Comparison of ENCODE assay signal across 15 mouse cellular contexts in genomic region chr10:115708623-115709022, GRCm38 (mm10).
DNase-seq lines count a peak whose midpoint lies in the region; ATAC-seq and TF ChIP-seq lines count a peak whose summit lies in the region.
"Had no signal": no experiment of that assay in that cellular context is flagged by ENCODE, and none has a peak within 500 bp of the region (broad histone marks: within the 10 kb centered on the region; RNA-seq: fewer than 3 reads in every experiment).

No protein-coding gene starts in this region.

- no peaks in the 10 kb centered on the region for H3K9me3 ChIP-seq in hindbrain, embryonic 15.5 days
- H3K9me3 ChIP-seq in hindbrain, embryonic 16.5 days (ENCODE audit: control insufficient read depth, low read length), result no peaks in the 10 kb centered on the region
- no peaks in the 10 kb centered on the region for H3K9me3 ChIP-seq in midbrain, postnatal 0 days (ENCODE audit: low read length)
- H3K9me3 ChIP-seq in midbrain, embryonic 10.5 days (replicated peaks), result no peaks in the 10 kb centered on the region
- H3K9me3 ChIP-seq in hindbrain, embryonic 10.5 days, result no peaks in the 10 kb centered on the region

- ATAC-seq in hindbrain, embryonic 15.5 days (ENCODE audit: low FRiP score, low read depth), result no peak
- ATAC-seq in hindbrain, embryonic 16.5 days, result no peak
- no peak for ATAC-seq in midbrain, postnatal 0 days (ENCODE audit: low FRiP score)
- peak; percentile 36 to 53; a peak in 3 of 4 replicates for ATAC-seq in hematopoietic stem cell, adult 5-6 weeks (replicated peaks in 1 of 2; ENCODE audit: insufficient read depth in 1 of 2, low FRiP score in 2 of 2, low TSS enrichment in 1 of 2, low read depth in 1 of 2, poor library complexity in 2 of 2, severe bottlenecking in 2 of 2)
- ATAC-seq: forebrain, embryonic 16.5 days; liver, postnatal 0 days had no signal

- no peaks in the 10 kb centered on the region for H3K36me3 ChIP-seq in hindbrain, embryonic 15.5 days
- H3K36me3 ChIP-seq in hindbrain, embryonic 16.5 days (ENCODE audit: control insufficient read depth, insufficient read depth, low read length), result no peaks in the 10 kb centered on the region
- no peaks in the 10 kb centered on the region for H3K36me3 ChIP-seq in midbrain, postnatal 0 days (ENCODE audit: insufficient read depth, low read length)
- no peaks in the 10 kb centered on the region for H3K36me3 ChIP-seq in midbrain, embryonic 10.5 days
- H3K36me3 ChIP-seq in hindbrain, embryonic 10.5 days, result no peaks in the 10 kb centered on the region

- H3K9ac ChIP-seq in hindbrain, embryonic 15.5 days, result no peak overlapping the region
- no peak overlapping the region for H3K9ac ChIP-seq in hindbrain, embryonic 16.5 days (ENCODE audit: low read depth, low read length)
- H3K9ac ChIP-seq in midbrain, postnatal 0 days (replicated peaks; ENCODE audit: low read length, poor library complexity, severe bottlenecking), result no peak overlapping the region
- H3K9ac ChIP-seq: liver, postnatal 0 days had no signal

- 68% methylated on average over 14 of the region's 14 CpGs for WGBS in hindbrain, embryonic 15.5 days
- WGBS in hindbrain, embryonic 16.5 days, result 57% methylated on average over 14 of the region's 14 CpGs
- WGBS in midbrain, postnatal 0 days, result 71% methylated on average over 14 of the region's 14 CpGs
- WGBS in midbrain, embryonic 10.5 days, result 86% methylated on average over 14 of the region's 14 CpGs
- WGBS in hindbrain, embryonic 10.5 days, result 80% methylated on average over 14 of the region's 14 CpGs

- no peak for TF ChIP-seq CTCF in midbrain, postnatal 0 days (IDR thresholded peaks at IDR 0.05)

- no peak overlapping the region for H3K4me3 ChIP-seq in hindbrain, embryonic 15.5 days
- H3K4me3 ChIP-seq in hindbrain, embryonic 16.5 days (ENCODE audit: low read length), result no peak overlapping the region
- no peak overlapping the region for H3K4me3 ChIP-seq in midbrain, postnatal 0 days (ENCODE audit: low read depth, low read length)
- H3K4me3 ChIP-seq in midbrain, embryonic 10.5 days, result no peak overlapping the region
- H3K4me3 ChIP-seq in hindbrain, embryonic 10.5 days, result no peak overlapping the region

- 0 out of 2 replicates have a peak overlapping the region, but pooled peaks have one; percentile 11 for H3K4me2 ChIP-seq in hindbrain, embryonic 15.5 days
- H3K4me2 ChIP-seq in hindbrain, embryonic 16.5 days (ENCODE audit: low read length), result no peak overlapping the region
- H3K4me2 ChIP-seq in midbrain, postnatal 0 days (ENCODE audit: low read depth, low read length, poor library complexity, severe bottlenecking), result no peak overlapping the region

- H3K27me3 ChIP-seq in hindbrain, embryonic 15.5 days, result no peaks in the 10 kb centered on the region
- no peaks in the 10 kb centered on the region for H3K27me3 ChIP-seq in hindbrain, embryonic 16.5 days (replicated peaks; ENCODE audit: control insufficient read depth, insufficient read depth, low read length)
- H3K27me3 ChIP-seq in midbrain, postnatal 0 days (ENCODE audit: insufficient read depth, low read length), result no peaks in the 10 kb centered on the region
- H3K27me3 ChIP-seq in midbrain, embryonic 10.5 days (ENCODE audit: low read depth, poor library complexity, severe bottlenecking), result no peaks in the 10 kb centered on the region
- no peaks in the 10 kb centered on the region for H3K27me3 ChIP-seq in hindbrain, embryonic 10.5 days (ENCODE audit: insufficient read depth, poor library complexity, severe bottlenecking)

- no peaks in the 10 kb centered on the region for H3K4me1 ChIP-seq in hindbrain, embryonic 15.5 days (replicated peaks)
- no peaks in the 10 kb centered on the region for H3K4me1 ChIP-seq in hindbrain, embryonic 16.5 days (ENCODE audit: control insufficient read depth, insufficient read depth, low read depth, low read length)
- H3K4me1 ChIP-seq in midbrain, postnatal 0 days (ENCODE audit: insufficient read depth, low read length), result no peaks in the 10 kb centered on the region
- no peaks in the 10 kb centered on the region for H3K4me1 ChIP-seq in midbrain, embryonic 10.5 days
- H3K4me1 ChIP-seq in hindbrain, embryonic 10.5 days (replicated peaks), result no peaks in the 10 kb centered on the region

- no peak overlapping the region for H3K27ac ChIP-seq in hindbrain, embryonic 15.5 days (replicated peaks)
- H3K27ac ChIP-seq in hindbrain, embryonic 16.5 days (ENCODE audit: low read depth, low read length), result no peak overlapping the region
- H3K27ac ChIP-seq in midbrain, postnatal 0 days (ENCODE audit: low read depth, low read length), result no peak overlapping the region
- H3K27ac ChIP-seq in midbrain, embryonic 10.5 days (replicated peaks), result no peak overlapping the region
- H3K27ac ChIP-seq in hindbrain, embryonic 10.5 days, result no peak overlapping the region

- DNase-seq in midbrain, postnatal 0 days (ENCODE audit: low spot score), result peak; percentile 4
- no peak for DNase-seq in midbrain, embryonic 10.5 days (ENCODE audit: low spot score)
- DNase-seq in layer of hippocampus, postnatal 14 days (ENCODE audit: low spot score in 2 of 2), result no peak
- DNase-seq in hindbrain, embryonic 10.5 days (ENCODE audit: low spot score), result no peak
- no peak for DNase-seq in cerebellum, adult 8-10 months
- DNase-seq: cerebellum, postnatal 36 days; heart, postnatal 4 days; kidney, postnatal 14 days; liver, postnatal 0 days; midbrain, embryonic 14.5 days; right cerebral cortex, postnatal 14 days had no signal

Comparison
In these comparisons a context has a peak if more than half of its experiments do, and no peak if none do; other contexts are left out.
1. ATAC-seq: peak in hematopoietic stem cell, adult 5-6 weeks (2 of 2); none in hindbrain, embryonic 15.5 days (single experiment), hindbrain, embryonic 16.5 days (single experiment) and midbrain, postnatal 0 days (single experiment).